Mouse (Mus musculus) kidney, adult 2 months (tissue): ENCODE results near the gene Lims1.

Source experiments
- CTCF ChIP-seq: fragments of 200-500 bp; conservative IDR thresholded peaks from 2 replicates; pipeline ENCODE4 v1.5.1; 2011; ENCODE audit warnings: low read depth, mild to moderate bottlenecking, control low read depth, low read length, moderate library complexity, mixed read lengths; ENCODE audit not compliant: insufficient read depth, insufficient read length
- POLR2A ChIP-seq: fragments of 200-500 bp; IDR thresholded peaks from one replicate; pipeline ENCODE4 v1.6.1; 2011; ENCODE audit warnings: low read depth, low read length, control low read depth

- no peak for TF ChIP-seq CTCF
- TF ChIP-seq POLR2A, result no peak
These were observed 29.1 kb downstream of the Lims1 start for GRCm38 (mm10) chr10:58352364-58352763.
